Mouse (Mus musculus): Measurements from ENCODE around the gene Trip13.

DNA sequence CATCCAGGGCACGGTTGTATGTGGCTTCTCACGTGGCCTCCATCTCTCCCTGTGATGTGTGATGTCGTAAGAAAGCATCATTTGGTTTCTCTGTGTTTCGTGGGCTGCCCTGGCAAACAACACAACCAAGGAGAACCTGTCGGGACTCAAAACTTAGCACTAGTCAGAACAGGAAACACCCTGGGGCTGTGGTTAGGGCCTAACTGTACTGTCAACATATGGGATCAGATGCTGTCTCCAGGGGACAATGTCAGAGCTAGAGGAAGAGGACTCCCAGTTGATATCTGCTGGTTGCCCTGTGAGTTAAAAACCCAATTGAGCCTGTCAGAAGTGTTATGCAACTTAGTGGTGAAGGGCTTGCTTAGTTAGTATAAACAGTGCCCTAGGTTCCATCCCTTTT is 17.9 kb upstream of the Trip13 start:
- TF ChIP-seq HCFC1 (IDR thresholded peaks at IDR 0.05; ENCODE audit: borderline replicate concordance, insufficient read depth, low read length) (no peak), ZNF384 (IDR thresholded peaks at IDR 0.05; ENCODE audit: low read depth, low read length) (no peak), ZC3H11A (IDR thresholded peaks at IDR 0.05; ENCODE audit: borderline replicate concordance, low read depth, low read length) (no peak), MAFK (IDR thresholded peaks at IDR 0.05; ENCODE audit: insufficient read depth, low read depth, low read length) (no peak)

All from ES-E14 (cell line).